Mouse (Mus musculus): ENCODE measurements at regions not wholly inside any gene's neighbourhood (a gene's known extent, or its start where the extent isn't known, plus 50 kb on each side); places are given as distances from the start of the nearest gene placed in this dataset.
A peak's percentile ranks its signal among the peaks of the same experiment; 100 is the strongest.

GRCm38 (mm10) chr3:91416137-91416536 is 325.5 kb upstream of the 9130204L05Rik start:
- Histone ChIP-seq H3K36me3 (ENCODE audit: insufficient read depth, low read length) (no peaks in the 10 kb centered on the region), H3K4me2 (ENCODE audit: low read length) (no peak overlapping the region), H3K4me3 (replicated peaks; ENCODE audit: low read depth, low read length) (no peak overlapping the region), H3K27me3 (ENCODE audit: insufficient read depth, low read length) (no peaks in the 10 kb centered on the region), H3K9ac (ENCODE audit: low read depth, low read length) (no peak overlapping the region), H3K4me1 (replicated peaks; ENCODE audit: insufficient read depth, low read length) (no peaks in the 10 kb centered on the region), H3K27ac (no peak overlapping the region), H3K9me3 (replicated peaks; ENCODE audit: low read length) (no peaks in the 10 kb centered on the region)
- WGBS: 33% methylated on average over 3 of the region's 3 CpGs
- ATAC-seq (replicated peaks; ENCODE audit: low FRiP score, low read depth) (no peak), DNase-seq (ENCODE audit: low spot score) (peak; percentile 20)
- TF ChIP-seq CTCF (IDR thresholded peaks at IDR 0.05; ENCODE audit: low read depth): peak; percentile 60
